Mouse (Mus musculus) small intestine, adult 2 months (tissue): ENCODE measurements around the gene Rapgefl1. TPM values are rescaled to one million over a fixed set of nuclear protein-coding genes. Genes with fewer than 3 reads are reported as not detected.

Source experiments
- H3K27ac ChIP-seq: fragments of 200-500 bp; 2 replicates; pipeline ENCODE4 v1.5.1; 2012; ENCODE audit warnings: low read depth, low read length, control low read depth, inconsistent platforms; ENCODE audit not compliant: insufficient read depth
- H3K27me3 ChIP-seq: fragments of 200-500 bp; 2 replicates; pipeline ENCODE4 v1.6.1; 2012; ENCODE audit warnings: mild to moderate bottlenecking, moderate library complexity, low read length, inconsistent platforms; ENCODE audit not compliant: control insufficient read depth, insufficient read depth
- H3K36me3 ChIP-seq: fragments of 200-500 bp; 2 replicates; pipeline ENCODE4 v1.6.1; 2012; ENCODE audit warnings: mild to moderate bottlenecking, low read length, control low read depth, inconsistent platforms; ENCODE audit not compliant: control insufficient read depth, insufficient read depth
- H3K4me1 ChIP-seq: fragments of 200-500 bp; 2 replicates; pipeline ENCODE4 v1.6.1; 2012; ENCODE audit warnings: low read length, inconsistent platforms, mixed read lengths; ENCODE audit not compliant: control insufficient read depth, insufficient read depth, insufficient read length
- H3K4me3 ChIP-seq: fragments of 200-500 bp; 2 replicates; pipeline ENCODE4 v1.5.1; 2012; ENCODE audit warnings: low read depth, mild to moderate bottlenecking, control low read depth, inconsistent platforms, low read length, moderate library complexity
- CTCF ChIP-seq: fragments of 200-500 bp; IDR thresholded peaks from 2 replicates; pipeline ENCODE4 v1.5.1; 2012; ENCODE audit warnings: low read depth, mild to moderate bottlenecking, control low read depth, inconsistent platforms, low read length, moderate library complexity, mixed read lengths; ENCODE audit not compliant: insufficient replicate concordance, insufficient read length; ENCODE audit errors: extremely low read depth
- POLR2A ChIP-seq: fragments of 200-500 bp; IDR thresholded peaks from 2 replicates; pipeline ENCODE4 v1.6.1; 2012; ENCODE audit warnings: low read depth, mild to moderate bottlenecking, control low read depth, inconsistent platforms, low read length, moderate library complexity
- WGBS: fragments of 180-500 bp; shearing (Covaris S2); methylation state at CpG from one replicate; pipeline ENCODE4 v1.1.7; 2018; 5-methylcytosine and 5-hydroxymethylcytosine counted together
- polyA plus RNA-seq: library from polyadenylated mRNA; depleted of rRNA; stranded (reverse); fragments of >200 nt; gene quantifications from 2 replicates; pipeline ENCODE4 v1.2.3, GENCODE M21; 2012

Gene Rapgefl1
- polyA plus RNA-seq, 1 experiment: 47.6 TPM

GRCm38 (mm10) chr11:98790631-98791205 lies 45.9 kb upstream of the Rapgefl1 start:
- WGBS: 47% methylated on average over 5 of the region's 5 CpGs
- Histone ChIP-seq H3K4me1 (peaks cover 6% of the 10 kb centered on the region), H3K4me3 (no peak overlapping the region), H3K36me3 (no peaks in the 10 kb centered on the region), H3K27me3 (no peaks in the 10 kb centered on the region), H3K27ac (peak overlapping the region; percentile 52)
- TF ChIP-seq CTCF: no peak
- TF ChIP-seq POLR2A: no peak

DNA sequence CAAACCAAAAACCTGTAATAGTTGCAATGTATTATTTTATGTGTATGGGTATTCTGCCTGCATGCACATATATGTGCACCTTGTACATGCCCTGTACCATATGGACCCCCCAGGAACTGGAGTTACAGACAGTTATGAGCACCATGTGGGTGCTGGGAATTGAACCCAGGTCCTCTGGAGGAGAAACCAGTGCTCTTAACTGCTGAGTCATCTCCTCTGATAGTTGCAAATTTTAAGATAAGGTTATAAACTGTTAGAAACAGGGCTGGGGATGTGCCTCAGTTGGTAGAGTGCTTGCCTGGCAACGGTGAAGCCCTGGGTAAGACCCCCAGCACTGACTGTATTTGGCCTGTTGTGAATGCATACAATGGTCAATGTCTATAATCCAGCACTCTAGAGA lies 45.1 kb upstream of the Rapgefl1 start:
- TF ChIP-seq CTCF (no peak), POLR2A (no peak)
- H3K4me1 ChIP-seq: no peaks in the 10 kb centered on the region; the same call in 1 of the 2 replicates
- WGBS: 91% methylated on average over 1 of the region's 1 CpGs

DNA sequence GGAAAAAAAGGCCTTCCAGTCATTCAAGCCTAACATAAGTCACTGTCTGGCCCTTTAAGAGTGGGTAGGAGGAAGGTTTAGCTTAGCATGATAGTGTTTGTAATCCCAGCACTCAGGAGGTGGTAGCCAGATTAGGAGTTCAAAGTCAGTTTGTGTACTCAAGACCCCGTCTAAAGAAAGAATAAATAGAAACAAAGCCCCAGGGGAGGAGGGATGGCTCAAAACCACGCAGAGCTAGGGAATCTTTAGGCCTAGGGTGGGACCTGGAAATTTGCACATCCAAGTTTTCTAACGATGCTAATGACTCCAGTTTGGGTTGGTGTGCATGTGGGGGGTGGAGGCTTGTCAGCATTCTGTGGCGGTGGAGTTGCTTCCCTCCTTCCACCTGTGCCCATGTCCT lies 44.5 kb upstream of the Rapgefl1 start:
- H3K4me1 ChIP-seq: no peaks in the 10 kb centered on the region; the same call in 1 of the 2 replicates
- no peaks in the 10 kb centered on the region for H3K36me3 ChIP-seq
- 45% methylated on average over 4 of the region's 4 CpGs for WGBS
- H3K27ac ChIP-seq: no peak overlapping the region
- no peak overlapping the region for H3K4me3 ChIP-seq
- TF ChIP-seq POLR2A (no peak), CTCF (no peak)
- no peaks in the 10 kb centered on the region for H3K27me3 ChIP-seq

More for the DNA sequence above, 45.1 kb upstream of the Rapgefl1 start:
- Histone ChIP-seq H3K36me3 (no peaks in the 10 kb centered on the region), H3K27ac (no peak overlapping the region), H3K27me3 (no peaks in the 10 kb centered on the region), H3K4me3 (no peak overlapping the region)

GRCm38 (mm10) chr11:98794469-98795014 lies 42.0 kb upstream of the Rapgefl1 start:
- Histone ChIP-seq H3K36me3 (peaks cover 10% of the 10 kb centered on the region), H3K27me3 (no peaks in the 10 kb centered on the region), H3K27ac (peak overlapping the region; percentile 99), H3K4me3 (peak overlapping the region; percentile 73), H3K4me1 (peaks cover 8% of the 10 kb centered on the region)
- under 1% methylated on average over 29 of the region's 30 CpGs for WGBS
- peak; percentile 32; the same call in 1 of the 2 replicates for TF ChIP-seq CTCF
- TF ChIP-seq POLR2A: no peak

- H3K4me3 ChIP-seq: peak within 1 kb of the TSS; percentile 73
- peaks cover 8% of the 10 kb centered on the region for H3K4me1 ChIP-seq
- no peaks in the 10 kb centered on the region for H3K27me3 ChIP-seq
- peak within 1 kb of the TSS; percentile 99 for H3K27ac ChIP-seq
- H3K36me3 ChIP-seq: peaks cover 15% of the 10 kb centered on the region
- TF ChIP-seq POLR2A (peak; percentile 63), CTCF (no peak)
- WGBS: under 1% methylated on average over 74 of the region's 89 CpGs
Measured at GRCm38 (mm10) chr11:98795015-98795713, 41.4 kb upstream of the Rapgefl1 start, which contains the start of gene Msl1. Msl1 (plus strand) TSS chr11:98795516.

DNA sequence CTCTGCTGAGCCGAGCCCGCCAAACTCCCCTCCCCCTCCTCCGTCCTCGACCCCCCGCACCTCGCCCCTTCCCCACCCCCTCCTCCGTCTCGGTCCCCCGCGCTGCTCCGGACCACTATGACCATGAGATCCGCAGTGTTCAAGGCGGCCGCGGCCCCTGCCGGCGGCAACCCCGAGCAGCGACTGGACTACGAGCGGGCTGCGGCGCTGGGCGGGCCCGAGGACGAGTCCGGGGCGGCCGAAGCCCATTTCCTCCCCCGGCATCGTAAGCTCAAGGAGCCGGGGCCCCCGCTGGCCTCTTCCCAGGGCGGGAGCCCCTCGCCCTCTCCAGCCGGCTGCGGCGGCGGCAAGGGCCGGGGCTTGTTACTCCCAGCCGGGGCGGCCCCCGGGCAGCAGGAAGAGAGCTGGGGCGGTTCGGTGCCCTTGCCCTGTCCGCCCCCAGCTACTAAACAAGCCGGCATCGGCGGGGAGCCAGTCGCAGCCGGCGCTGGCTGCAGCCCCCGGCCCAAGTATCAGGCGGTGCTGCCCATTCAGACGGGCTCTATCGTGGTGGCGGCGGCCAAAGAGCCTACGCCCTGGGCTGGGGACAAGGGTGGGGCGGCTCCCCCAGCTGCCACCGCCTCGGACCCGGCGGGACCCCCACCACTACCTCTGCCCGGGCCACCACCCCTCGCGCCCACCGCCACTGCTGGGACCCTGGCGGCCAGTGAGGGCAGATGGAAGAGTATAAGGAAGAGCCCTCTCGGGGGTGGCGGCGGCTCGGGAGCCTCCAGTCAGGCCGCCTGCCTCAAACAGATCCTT lies 40.7 kb upstream of the Rapgefl1 start:
- H3K27me3 ChIP-seq: no peaks in the 10 kb centered on the region
- 1% methylated on average over 73 of the region's 74 CpGs for WGBS
- peak overlapping the region; percentile 94 for H3K27ac ChIP-seq
- H3K4me3 ChIP-seq: peak overlapping the region; percentile 73
- H3K4me1 ChIP-seq: peaks cover 8% of the 10 kb centered on the region
- TF ChIP-seq CTCF (no peak), POLR2A (no peak)
- peaks cover 20% of the 10 kb centered on the region for H3K36me3 ChIP-seq
